In genomic region chr6:11476950-11477349, GRCm38 (mm10) we compare ENCODE assay signal across 10 mouse cellular contexts.
"Had no signal": no experiment of that assay in that cellular context is flagged by ENCODE, and none has a peak within 500 bp of the region (broad histone marks: within the 10 kb centered on the region; RNA-seq: fewer than 3 reads in every experiment).

No protein-coding gene starts in this region.

- H3K4me2 ChIP-seq: kidney, embryonic 15.5 days; limb, embryonic 13.5 days; neural tube, embryonic 13.5 days had no signal

- H3K9me3 ChIP-seq: kidney, embryonic 15.5 days; limb, embryonic 13.5 days; neural tube, embryonic 13.5 days had no signal

- H3K27me3 ChIP-seq: kidney, embryonic 15.5 days; limb, embryonic 13.5 days; neural tube, embryonic 13.5 days had no signal

- H3K4me3 ChIP-seq: kidney, embryonic 15.5 days; limb, embryonic 13.5 days; neural tube, embryonic 13.5 days had no signal

- DNase-seq: kidney, adult 2 months; kidney, postnatal 14 days; left cerebral cortex, postnatal 4 days; lung, adult 18-20 months; thymus, postnatal 4 days had no signal

- H3K36me3 ChIP-seq: kidney, embryonic 15.5 days; limb, embryonic 13.5 days; neural tube, embryonic 13.5 days had no signal

- H3K4me1 ChIP-seq: kidney, embryonic 15.5 days; limb, embryonic 13.5 days; neural tube, embryonic 13.5 days had no signal

- H3K9ac ChIP-seq: kidney, embryonic 15.5 days; limb, embryonic 13.5 days; liver, embryonic 14.5 days; neural tube, embryonic 13.5 days had no signal

- H3K27ac ChIP-seq: kidney, embryonic 15.5 days; limb, embryonic 13.5 days; liver, embryonic 14.5 days; neural tube, embryonic 13.5 days; stomach, postnatal 0 days had no signal
